Mouse (Mus musculus) lung, postnatal 0 days (tissue): Measurements from ENCODE around the gene Cog3.

ENCODE experiments used
- CTCF ChIP-seq: IDR thresholded peaks from 2 replicates; pipeline ENCODE4 v1.5.1; 2016; ENCODE audit warnings: antibody characterized with exemption, mild to moderate bottlenecking
- EP300 ChIP-seq: IDR thresholded peaks from 2 replicates; pipeline ENCODE4 v1.6.1; 2016; ENCODE audit warnings: antibody characterized with exemption, mild to moderate bottlenecking, control low read depth

GRCm38 (mm10) chr14:75794726-75795125, 40.4 kb upstream of the Cog3 start:
- TF ChIP-seq CTCF (no peak), EP300 (no peak)
